In genomic region chr2:29670231-29670991, GRCm38 (mm10) we compare ENCODE assay signal across 8 mouse cellular contexts. TPM values are rescaled to one million over a fixed set of nuclear protein-coding genes. Genes with fewer than 3 reads are reported as not detected.
A peak's percentile ranks its signal among the peaks of the same experiment; 100 is the strongest.
DNase-seq lines count a peak whose midpoint lies in the region; ATAC-seq and TF ChIP-seq lines count a peak whose summit lies in the region.

No protein-coding gene starts in this region.

- peak; percentile 81 for DNase-seq in limb, embryonic 14.5 days (ENCODE audit: low spot score)
- DNase-seq in limb, embryonic 10.5 days (ENCODE audit: low spot score): no peak
- peak; percentile 24 for DNase-seq in adrenal gland, postnatal 25 days
- peak; percentile 57 for DNase-seq in forebrain, postnatal 0 days
- DNase-seq in left cerebral cortex, adult 18-20 months (ENCODE audit: low spot score in 2 of 2): peak; percentile 36 to 46
- peak; percentile 80 for DNase-seq in midbrain, postnatal 0 days (ENCODE audit: low spot score)
- peak; percentile 78 for DNase-seq in thymus, adult 2 months

- H3K4me1 ChIP-seq in limb, embryonic 14.5 days (ENCODE audit: control insufficient read depth, insufficient read depth, low read length): peaks cover 15% of the 10 kb centered on the region
- H3K4me1 ChIP-seq in limb, embryonic 10.5 days: peaks cover 27% of the 10 kb centered on the region
- peaks cover 21% of the 10 kb centered on the region for H3K4me1 ChIP-seq in forebrain, postnatal 0 days (ENCODE audit: insufficient read depth)
- peaks cover 28% of the 10 kb centered on the region for H3K4me1 ChIP-seq in hindbrain, embryonic 16.5 days (ENCODE audit: control insufficient read depth, insufficient read depth, low read depth, low read length)
- peaks cover 3% of the 10 kb centered on the region; the same call in 1 of the 2 replicates for H3K4me1 ChIP-seq in midbrain, postnatal 0 days (ENCODE audit: insufficient read depth, low read length)
- peaks cover 74% of the 10 kb centered on the region for H3K4me1 ChIP-seq in thymus, adult 2 months (replicated peaks; ENCODE audit: control insufficient read depth, insufficient read depth, low read length)

- peak overlapping the region; percentile 9; the same call in 1 of the 2 replicates for H3K27ac ChIP-seq in limb, embryonic 14.5 days (replicated peaks; ENCODE audit: low read depth, low read length)
- H3K27ac ChIP-seq in limb, embryonic 10.5 days: no peak overlapping the region
- H3K27ac ChIP-seq in forebrain, postnatal 0 days (ENCODE audit: low read depth, low read length): peak overlapping the region; percentile 21; the same call in 1 of the 2 replicates
- peak overlapping the region; percentile 30; the same call in 1 of the 2 replicates for H3K27ac ChIP-seq in hindbrain, embryonic 16.5 days (ENCODE audit: low read depth, low read length)
- peak overlapping the region; percentile 32; the same call in 1 of the 2 replicates for H3K27ac ChIP-seq in midbrain, postnatal 0 days (ENCODE audit: low read depth, low read length)
- H3K27ac ChIP-seq in thymus, adult 2 months (ENCODE audit: control insufficient read depth, insufficient read depth, low read length): peak overlapping the region; percentile 88

- H3K4me3 ChIP-seq in limb, embryonic 14.5 days (replicated peaks; ENCODE audit: low read length): no peak overlapping the region
- H3K4me3 ChIP-seq in limb, embryonic 10.5 days: no peak overlapping the region
- no peak overlapping the region for H3K4me3 ChIP-seq in forebrain, postnatal 0 days (ENCODE audit: low read depth, low read length)
- no peak overlapping the region for H3K4me3 ChIP-seq in hindbrain, embryonic 16.5 days (ENCODE audit: low read length)
- no peak overlapping the region for H3K4me3 ChIP-seq in midbrain, postnatal 0 days (ENCODE audit: low read depth, low read length)
- peak overlapping the region; percentile 20; the same call in 1 of the 2 replicates for H3K4me3 ChIP-seq in thymus, adult 2 months (ENCODE audit: control insufficient read depth, insufficient read depth, low read length)

- H3K27me3 ChIP-seq in limb, embryonic 14.5 days (ENCODE audit: control insufficient read depth, insufficient read depth, low read length): no peaks in the 10 kb centered on the region
- no peaks in the 10 kb centered on the region for H3K27me3 ChIP-seq in limb, embryonic 10.5 days (ENCODE audit: low read depth, poor library complexity, severe bottlenecking)
- no peaks in the 10 kb centered on the region for H3K27me3 ChIP-seq in forebrain, postnatal 0 days (ENCODE audit: insufficient read depth, low read length)
- no peaks in the 10 kb centered on the region for H3K27me3 ChIP-seq in hindbrain, embryonic 16.5 days (replicated peaks; ENCODE audit: control insufficient read depth, insufficient read depth, low read length)
- H3K27me3 ChIP-seq in midbrain, postnatal 0 days (ENCODE audit: insufficient read depth, low read length): no peaks in the 10 kb centered on the region
- no peaks in the 10 kb centered on the region for H3K27me3 ChIP-seq in thymus, adult 2 months (ENCODE audit: control insufficient read depth, insufficient read depth, low read length)

- no peaks in the 10 kb centered on the region for H3K9me3 ChIP-seq in limb, embryonic 14.5 days (ENCODE audit: control insufficient read depth, low read length)
- H3K9me3 ChIP-seq in limb, embryonic 10.5 days (replicated peaks): no peaks in the 10 kb centered on the region
- H3K9me3 ChIP-seq in forebrain, postnatal 0 days (ENCODE audit: low read length): no peaks in the 10 kb centered on the region
- no peaks in the 10 kb centered on the region for H3K9me3 ChIP-seq in hindbrain, embryonic 16.5 days (ENCODE audit: control insufficient read depth, low read length)
- no peaks in the 10 kb centered on the region for H3K9me3 ChIP-seq in midbrain, postnatal 0 days (ENCODE audit: low read length)

- 0 out of 2 replicates have a peak, but pooled peaks have one; percentile 23 for ATAC-seq in limb, embryonic 14.5 days (ENCODE audit: low FRiP score, low read depth)
- ATAC-seq in forebrain, postnatal 0 days: peak; percentile 64
- ATAC-seq in hindbrain, embryonic 16.5 days: peak; percentile 53
- peak; percentile 52; the same call in 1 of the 2 replicates for ATAC-seq in midbrain, postnatal 0 days (ENCODE audit: low FRiP score)

- no peak for TF ChIP-seq POLR2A in limb, embryonic 14.5 days (IDR thresholded peaks at IDR 0.05; ENCODE audit: borderline replicate concordance, extremely low read depth, insufficient read depth, insufficient read length)
- peak; percentile 45; the same call in 1 of the 2 replicates for TF ChIP-seq POLR2A in thymus, adult 2 months (IDR thresholded peaks at IDR 0.05; ENCODE audit: control insufficient read depth, extremely low read depth, insufficient read depth, low read length, poor library complexity)

- no peaks in the 10 kb centered on the region for H3K36me3 ChIP-seq in limb, embryonic 14.5 days (ENCODE audit: control insufficient read depth, insufficient read depth, low read length)
- H3K36me3 ChIP-seq in limb, embryonic 10.5 days: no peaks in the 10 kb centered on the region
- H3K36me3 ChIP-seq in forebrain, postnatal 0 days (ENCODE audit: insufficient read depth): no peaks in the 10 kb centered on the region
- no peaks in the 10 kb centered on the region for H3K36me3 ChIP-seq in hindbrain, embryonic 16.5 days (ENCODE audit: control insufficient read depth, insufficient read depth, low read length)
- no peaks in the 10 kb centered on the region for H3K36me3 ChIP-seq in midbrain, postnatal 0 days (ENCODE audit: insufficient read depth, low read length)
- H3K36me3 ChIP-seq in thymus, adult 2 months (ENCODE audit: control insufficient read depth, insufficient read depth, low read length): no peaks in the 10 kb centered on the region

- H3K4me2 ChIP-seq in limb, embryonic 14.5 days (replicated peaks; ENCODE audit: low read depth, low read length, severe bottlenecking): no peak overlapping the region
- peak overlapping the region; percentile 15; the same call in 1 of the 2 replicates for H3K4me2 ChIP-seq in forebrain, postnatal 0 days (ENCODE audit: low read depth)
- H3K4me2 ChIP-seq in hindbrain, embryonic 16.5 days (ENCODE audit: low read length): no peak overlapping the region
- no peak overlapping the region for H3K4me2 ChIP-seq in midbrain, postnatal 0 days (ENCODE audit: low read depth, low read length, poor library complexity, severe bottlenecking)

- H3K9ac ChIP-seq in limb, embryonic 14.5 days (ENCODE audit: low read depth, low read length, severe bottlenecking): peak overlapping the region; percentile 12; the same call in 1 of the 2 replicates
- H3K9ac ChIP-seq in forebrain, postnatal 0 days: 0 out of 2 replicates have a peak overlapping the region, but pooled peaks have one; percentile 14
- H3K9ac ChIP-seq in hindbrain, embryonic 16.5 days (ENCODE audit: low read depth, low read length): no peak overlapping the region
- no peak overlapping the region for H3K9ac ChIP-seq in midbrain, postnatal 0 days (replicated peaks; ENCODE audit: low read length, poor library complexity, severe bottlenecking)

- 57% methylated on average over 9 of the region's 9 CpGs for WGBS in limb, embryonic 14.5 days
- WGBS in limb, embryonic 10.5 days: 84% methylated on average over 9 of the region's 9 CpGs
- 21% methylated on average over 9 of the region's 9 CpGs for WGBS in forebrain, postnatal 0 days
- WGBS in hindbrain, embryonic 16.5 days: 40% methylated on average over 9 of the region's 9 CpGs
- WGBS in midbrain, postnatal 0 days: 33% methylated on average over 9 of the region's 9 CpGs
- WGBS in thymus, adult 2 months: 3% methylated on average over 9 of the region's 9 CpGs

- peak; percentile 51 for TF ChIP-seq CTCF in forebrain, postnatal 0 days (IDR thresholded peaks at IDR 0.05; ENCODE audit: low read depth)
- TF ChIP-seq CTCF in midbrain, postnatal 0 days (IDR thresholded peaks at IDR 0.05): peak; percentile 63
- peak; percentile 42; the same call in 1 of the 2 replicates for TF ChIP-seq CTCF in thymus, adult 2 months (IDR thresholded peaks at IDR 0.05; ENCODE audit: borderline replicate concordance, control insufficient read depth, extremely low read depth, insufficient read depth, low read length, poor library complexity)

RNA-seq across cellular contexts. Expression of gene Rapgef1, which starts 50.9 kb away (rescaled TPM):
- polyA plus RNA-seq in limb, embryonic 14.5 days (2012; rRNA removed): 51.1 and 61.1 TPM in 2 replicates
- 20.8 and 23.0 TPM in 2 replicates for polyA plus RNA-seq in limb, embryonic 14.5 days (2014; fragmentation: Nextera tagmentation; extraction: Ambion mirVana)
- 17.2 and 18.1 TPM in 2 replicates for polyA plus RNA-seq in limb, embryonic 10.5 days (2016; fragmentation: Nextera tagmentation; extraction: Ambion mirVana)
- total RNA-seq in adrenal gland, postnatal 25 days (2021): 47.5 and 49.5 TPM in 2 replicates
- total RNA-seq in forebrain, postnatal 0 days (2014; rRNA removed): 81.9 and 99.1 TPM in 2 replicates
- 17.9 and 19.4 TPM in 2 replicates for polyA plus RNA-seq in forebrain, postnatal 0 days (2015; fragmentation: Nextera tagmentation; extraction: Ambion mirVana)
- polyA plus RNA-seq in hindbrain, embryonic 16.5 days (2015; fragmentation: Nextera tagmentation; extraction: Ambion mirVana): 14.8 and 18.6 TPM in 2 replicates
- 100 to 1,000 TPM in 1 of 2 experiments, 10 to 100 TPM in 1; 91.4 to 100 TPM for total RNA-seq in left cerebral cortex, adult 18-20 months (2021)
- total RNA-seq in midbrain, postnatal 0 days (2014; rRNA removed): 98.7 and 109 TPM in 2 replicates
- polyA plus RNA-seq in midbrain, postnatal 0 days (2015; fragmentation: Nextera tagmentation; extraction: Ambion mirVana): 15.4 and 16.2 TPM in 2 replicates
- polyA plus RNA-seq in thymus, adult 2 months (2012; rRNA removed): 132 and 143 TPM in 2 replicates

Comparison
In these comparisons a context has a peak if more than half of its experiments do, and no peak if none do; other contexts are left out.
1. H3K9ac ChIP-seq: peak in limb, embryonic 14.5 days (single experiment) and forebrain, postnatal 0 days (single experiment); none in hindbrain, embryonic 16.5 days (single experiment) and midbrain, postnatal 0 days (single experiment).
2. Peak in every context shown above with its lines, with median percentiles within 50 percentile points of each other: ATAC-seq and CTCF ChIP-seq.